Mouse (Mus musculus): ENCODE measurements around the gene Cd59a.

Gene Cd59a

GRCm38 (mm10) chr2:104133042-104133810 is 37.6 kb downstream of the Cd59a start:
- in situ Hi-C loops (cut with MboI; ENCODE audit: unreplicated experiment in 2 of 2), result loop anchor here (5.0 to 25.0 kb wide), 7 partner anchors 282 to 754 kb away; partner anchors contain the start of genes Ccdc73 (in 1 of the 2) and D430041D05Rik (in 1 of the 2)

GRCm38 (mm10) chr2:104134150-104135056 is 38.8 kb downstream of the Cd59a start:
- in situ Hi-C loops (cut with MboI; ENCODE audit: unreplicated experiment in 2 of 2), result loop anchor here (5.0 to 25.0 kb wide), 10 partner anchors 280 to 1098 kb away; partner anchors contain the start of genes Ccdc73 (in 1 of the 2) and D430041D05Rik (in 1 of the 2)

- in situ Hi-C loops (cut with MboI; ENCODE audit: unreplicated experiment in 2 of 2), result loop anchor here (5.0 to 25.0 kb wide), 9 partner anchors 279 to 1096 kb away; partner anchors contain the start of genes Ccdc73 (in 1 of the 2) and D430041D05Rik (in 1 of the 2)
These were observed 40.3 kb downstream of the Cd59a start for GRCm38 (mm10) chr2:104135920-104136319.

- in situ Hi-C loops (cut with MboI; ENCODE audit: unreplicated experiment in 2 of 2), result loop anchor here (10.0 to 25.0 kb wide), 4 partner anchors 263 to 745 kb away; partner anchors contain the start of gene Ccdc73 (in 1 of the 2)
These were observed 46.5 kb downstream of the Cd59a start for GRCm38 (mm10) chr2:104142140-104142539.

- in situ Hi-C loops (cut with MboI; ENCODE audit: unreplicated experiment in 2 of 2), result loop anchor here (10.0 to 25.0 kb wide), 4 partner anchors 261 to 743 kb away; partner anchors contain the start of gene Ccdc73 (in 1 of the 2)
These were observed 48.4 kb downstream of the Cd59a start for GRCm38 (mm10) chr2:104144004-104144403.

- in situ Hi-C loops (cut with MboI; ENCODE audit: unreplicated experiment in 2 of 2), result loop anchor here (10.0 to 25.0 kb wide), 4 partner anchors 259 to 741 kb away; partner anchors contain the start of gene Ccdc73 (in 1 of the 2)
These were observed 50.4 kb downstream of the Cd59a start for GRCm38 (mm10) chr2:104145983-104146382.

- in situ Hi-C loops (cut with MboI; ENCODE audit: unreplicated experiment in 2 of 2), result loop anchor here (10.0 to 25.0 kb wide), 4 partner anchors 257 to 739 kb away; partner anchors contain the start of gene Ccdc73 (in 1 of the 2)
These were observed 52.4 kb downstream of the Cd59a start for GRCm38 (mm10) chr2:104147910-104148561.

GRCm38 (mm10) chr2:104150608-104151397 is 55.2 kb downstream of the Cd59a start:
- in situ Hi-C loops (cut with MboI; ENCODE audit: unreplicated experiment in 2 of 2), result no loop called here

GRCm38 (mm10) chr2:104153345-104153744 is 57.7 kb downstream of the Cd59a start:
- in situ Hi-C loops (cut with MboI; ENCODE audit: unreplicated experiment in 2 of 2), result no loop called here

GRCm38 (mm10) chr2:104153876-104154275 is 58.3 kb downstream of the Cd59a start:
- in situ Hi-C loops (cut with MboI; ENCODE audit: unreplicated experiment in 2 of 2), result no loop called here

GRCm38 (mm10) chr2:104157831-104158230 is 62.2 kb downstream of the Cd59a start:
- in situ Hi-C loops (cut with MboI; ENCODE audit: unreplicated experiment in 2 of 2), result no loop called here

GRCm38 (mm10) chr2:104163418-104163817 is 67.8 kb downstream of the Cd59a start:
- in situ Hi-C loops (cut with MboI; ENCODE audit: unreplicated experiment in 2 of 2), result no loop called here

- in situ Hi-C loops (cut with MboI; ENCODE audit: unreplicated experiment in 2 of 2), result no loop called here
These were observed 68.4 kb downstream of the Cd59a start for GRCm38 (mm10) chr2:104163978-104164487.
